Mouse (Mus musculus): Measurements from ENCODE around the gene Bbc3. TPM values are rescaled to one million over a fixed set of nuclear protein-coding genes. Genes with fewer than 3 reads are reported as not detected.
A peak's percentile ranks its signal among the peaks of the same experiment; 100 is the strongest.

Bbc3 gene
- total and polyA plus RNA-seq, 3 experiments: 2.1 to 3.3 (median 3.2) TPM

GRCm38 (mm10) chr7:16286026-16286961 lies 21.9 kb upstream of the Bbc3 start, which contains the start of gene Ccdc9:
Gene Ccdc9 (minus strand): TSS chr7:16286795.
- no peaks in the 10 kb centered on the region for H3K27me3 ChIP-seq (ENCODE audit: control insufficient read depth, insufficient read depth, low read length)
- intact Hi-C loops (cut with DNase I): loop anchor here (10.0 kb wide), 1 partner anchor 341 kb away; the partner anchor contains the start of gene Nop53
- TF ChIP-seq CTCF (IDR thresholded peaks at IDR 0.05) (no peak), POLR2A (IDR thresholded peaks at IDR 0.05; ENCODE audit: insufficient read depth, low read depth, low read length) (peak; percentile 54; the same call in 1 of the 2 replicates), EP300 (IDR thresholded peaks at IDR 0.05; ENCODE audit: insufficient read depth, low read depth, low read length) (peak; percentile 42; the same call in 1 of the 2 replicates)
- H3K36me3 ChIP-seq (ENCODE audit: control insufficient read depth, insufficient read depth, low read length): no peaks in the 10 kb centered on the region
- peaks cover 1% of the 10 kb centered on the region; the same call in 1 of the 2 replicates for H3K4me1 ChIP-seq (ENCODE audit: control insufficient read depth, insufficient read depth, low read length)
- WGBS: 1% methylated on average over 63 of the region's 70 CpGs
- H3K9ac ChIP-seq (ENCODE audit: low read depth, low read length): peak within 1 kb of the TSS; percentile 85
- peak; percentile 99 to 100 for DNase-seq
- H3K27ac ChIP-seq: peak within 1 kb of the TSS; percentile 99
- H3K79me2 ChIP-seq (replicated peaks; ENCODE audit: control insufficient read depth, insufficient read depth, low read length): no peaks in the 10 kb centered on the region
- peak within 1 kb of the TSS; percentile 84 for H3K4me3 ChIP-seq

- intact Hi-C loops (cut with DNase I): loop anchor here (10.0 kb wide), 1 partner anchor 342 kb away; the partner anchor contains the start of gene Nop53
- H3K27ac ChIP-seq: peak overlapping the region; percentile 99
- no peaks in the 10 kb centered on the region for H3K27me3 ChIP-seq (ENCODE audit: control insufficient read depth, insufficient read depth, low read length)
- peak overlapping the region; percentile 64 for H3K9ac ChIP-seq (ENCODE audit: low read depth, low read length)
- H3K36me3 ChIP-seq (ENCODE audit: control insufficient read depth, insufficient read depth, low read length): no peaks in the 10 kb centered on the region
- H3K4me1 ChIP-seq (ENCODE audit: control insufficient read depth, insufficient read depth, low read length): peaks cover 1% of the 10 kb centered on the region; the same call in 1 of the 2 replicates
- DNase-seq: no peak
- TF ChIP-seq CTCF (IDR thresholded peaks at IDR 0.05) (no peak), POLR2A (IDR thresholded peaks at IDR 0.05; ENCODE audit: insufficient read depth, low read depth, low read length) (no peak), EP300 (IDR thresholded peaks at IDR 0.05; ENCODE audit: insufficient read depth, low read depth, low read length) (no peak)
- peak overlapping the region; percentile 84 for H3K4me3 ChIP-seq
- WGBS: 66% methylated on average over 2 of the region's 2 CpGs
- H3K79me2 ChIP-seq (replicated peaks; ENCODE audit: control insufficient read depth, insufficient read depth, low read length): no peaks in the 10 kb centered on the region
Observed at GRCm38 (mm10) chr7:16287016-16287415, 21.2 kb upstream of the Bbc3 start.

- intact Hi-C loops (cut with DNase I): loop anchor here (10.0 kb wide), 1 partner anchor 343 kb away; the partner anchor contains the start of gene Nop53
- Histone ChIP-seq H3K9ac (ENCODE audit: low read depth, low read length) (no peak overlapping the region), H3K27ac (no peak overlapping the region), H3K27me3 (ENCODE audit: control insufficient read depth, insufficient read depth, low read length) (no peaks in the 10 kb centered on the region), H3K79me2 (replicated peaks; ENCODE audit: control insufficient read depth, insufficient read depth, low read length) (no peaks in the 10 kb centered on the region), H3K36me3 (ENCODE audit: control insufficient read depth, insufficient read depth, low read length) (no peaks in the 10 kb centered on the region), H3K4me1 (ENCODE audit: control insufficient read depth, insufficient read depth, low read length) (peaks cover 1% of the 10 kb centered on the region; the same call in 1 of the 2 replicates), H3K4me3 (no peak overlapping the region)
- DNase-seq: no peak
- TF ChIP-seq POLR2A (IDR thresholded peaks at IDR 0.05; ENCODE audit: insufficient read depth, low read depth, low read length) (no peak), EP300 (IDR thresholded peaks at IDR 0.05; ENCODE audit: insufficient read depth, low read depth, low read length) (no peak), CTCF (IDR thresholded peaks at IDR 0.05) (no peak)
- WGBS: 50% methylated on average over 1 of the region's 1 CpGs
Observed at GRCm38 (mm10) chr7:16287791-16288190, 20.4 kb upstream of the Bbc3 start.

- Histone ChIP-seq H3K27me3 (ENCODE audit: control insufficient read depth, insufficient read depth, low read length) (no peaks in the 10 kb centered on the region), H3K4me1 (ENCODE audit: control insufficient read depth, insufficient read depth, low read length) (peaks cover 12% of the 10 kb centered on the region), H3K27ac (peak overlapping the region; percentile 91), H3K36me3 (ENCODE audit: control insufficient read depth, insufficient read depth, low read length) (no peaks in the 10 kb centered on the region), H3K4me3 (no peak overlapping the region; the same call in 1 of the 2 replicates), H3K79me2 (replicated peaks; ENCODE audit: control insufficient read depth, insufficient read depth, low read length) (no peaks in the 10 kb centered on the region), H3K9ac (ENCODE audit: low read depth, low read length) (peak overlapping the region; percentile 45; the same call in 1 of the 2 replicates)
- DNase-seq: no peak
- 15% methylated on average over 4 of the region's 4 CpGs for WGBS
- TF ChIP-seq CTCF (IDR thresholded peaks at IDR 0.05): no peak
- TF ChIP-seq POLR2A (IDR thresholded peaks at IDR 0.05; ENCODE audit: insufficient read depth, low read depth, low read length): no peak
- no peak for TF ChIP-seq EP300 (IDR thresholded peaks at IDR 0.05; ENCODE audit: insufficient read depth, low read depth, low read length)
- intact Hi-C loops (cut with DNase I): loop anchor here (1.0 to 10.0 kb wide), 6 partner anchors 20 to 320 kb away; partner anchors contain the start of gene Arhgap35
Observed at GRCm38 (mm10) chr7:16294346-16294745, 13.8 kb upstream of the Bbc3 start.

- no peaks in the 10 kb centered on the region for H3K36me3 ChIP-seq (ENCODE audit: control insufficient read depth, insufficient read depth, low read length)
- no peaks in the 10 kb centered on the region for H3K27me3 ChIP-seq (ENCODE audit: control insufficient read depth, insufficient read depth, low read length)
- intact Hi-C loops (cut with DNase I): loop anchor here (1.0 to 10.0 kb wide), 6 partner anchors 19 to 320 kb away; partner anchors contain the start of gene Arhgap35
- H3K4me1 ChIP-seq (ENCODE audit: control insufficient read depth, insufficient read depth, low read length): peaks cover 12% of the 10 kb centered on the region
- WGBS: under 1% methylated on average over 23 of the region's 23 CpGs
- DNase-seq: peak; percentile 96 to 97
- no peaks in the 10 kb centered on the region for H3K79me2 ChIP-seq (replicated peaks; ENCODE audit: control insufficient read depth, insufficient read depth, low read length)
- TF ChIP-seq EP300 (IDR thresholded peaks at IDR 0.05; ENCODE audit: insufficient read depth, low read depth, low read length) (peak; percentile 98), CTCF (IDR thresholded peaks at IDR 0.05) (peak; percentile 76), POLR2A (IDR thresholded peaks at IDR 0.05; ENCODE audit: insufficient read depth, low read depth, low read length) (peak; percentile 52)
- peak overlapping the region; percentile 47; the same call in 1 of the 2 replicates for H3K9ac ChIP-seq (ENCODE audit: low read depth, low read length)
- H3K4me3 ChIP-seq: peak overlapping the region; percentile 65
- H3K27ac ChIP-seq: peak overlapping the region; percentile 91
Observed at GRCm38 (mm10) chr7:16294837-16295236, 13.4 kb upstream of the Bbc3 start.
